Comparison of ENCODE assay signal across 28 mouse cellular contexts in the genomic region with DNA sequence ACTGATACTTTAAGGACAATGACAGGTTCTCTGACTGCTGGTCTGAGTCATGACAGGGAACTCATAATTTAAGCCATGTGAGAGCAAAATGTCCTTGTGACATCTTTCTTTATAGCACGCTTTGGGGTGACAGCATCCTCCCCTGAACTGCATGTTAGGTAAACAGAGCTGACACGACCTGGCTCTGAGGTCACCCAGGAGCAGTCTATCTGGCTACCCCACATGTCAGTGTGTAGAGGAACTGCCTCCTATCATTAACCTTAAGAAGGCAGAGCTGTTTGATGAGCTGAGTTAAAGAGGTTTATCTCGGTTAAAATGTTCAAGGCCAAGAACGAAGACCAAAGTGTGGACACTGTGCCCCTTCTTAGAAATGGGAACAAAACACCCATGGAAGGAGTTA. TPM values are rescaled to one million over a fixed set of nuclear protein-coding genes. Genes with fewer than 3 reads are reported as not detected.
DNase-seq lines count a peak whose midpoint lies in the region; ATAC-seq and TF ChIP-seq lines count a peak whose summit lies in the region.
"Had no signal": no experiment of that assay in that cellular context is flagged by ENCODE, and none has a peak within 500 bp of the region (broad histone marks: within the 10 kb centered on the region; RNA-seq: fewer than 3 reads in every experiment).

No protein-coding gene starts in this region.

- no peak overlapping the region for H3K27ac ChIP-seq in liver, embryonic 11.5 days (ENCODE audit: low read depth, low read length)
- H3K27ac ChIP-seq: embryonic facial prominence, embryonic 15.5 days; forebrain, embryonic 12.5 days; heart, adult 2 months; heart, embryonic 13.5 days; hindbrain, embryonic 13.5 days; intestine, embryonic 15.5 days; kidney, embryonic 15.5 days had no signal

- TF ChIP-seq CTCF in G1E (IDR thresholded peaks at IDR 0.05; ENCODE audit: low read depth, low read length) = no peak

- WGBS in liver, embryonic 11.5 days = 56% methylated on average over 4 of the region's 4 CpGs

- intact Hi-C loops in left cerebral cortex, postnatal 4 days (cut with DNase I) = no loop called here

- no peak overlapping the region for H3K4me3 ChIP-seq in G1E (ENCODE audit: low read depth, low read length)
- no peak overlapping the region for H3K4me3 ChIP-seq in liver, embryonic 11.5 days (ENCODE audit: low read depth, low read length)
- H3K4me3 ChIP-seq: embryonic facial prominence, embryonic 15.5 days; forebrain, embryonic 12.5 days; heart, adult 2 months; heart, embryonic 13.5 days; hindbrain, embryonic 13.5 days; intestine, embryonic 15.5 days; kidney, embryonic 15.5 days had no signal

- H3K9me3 ChIP-seq in G1E (replicated peaks) = peaks cover 3% of the 10 kb centered on the region; the same call in 1 of the 2 replicates
- H3K9me3 ChIP-seq in liver, embryonic 11.5 days (ENCODE audit: control insufficient read depth, low read length) = no peaks in the 10 kb centered on the region
- H3K9me3 ChIP-seq: embryonic facial prominence, embryonic 15.5 days; forebrain, embryonic 12.5 days; hindbrain, embryonic 13.5 days; intestine, embryonic 15.5 days; kidney, embryonic 15.5 days had no signal

- H3K36me3 ChIP-seq in G1E (replicated peaks) = peaks cover 53% of the 10 kb centered on the region
- no peaks in the 10 kb centered on the region for H3K36me3 ChIP-seq in liver, embryonic 11.5 days (ENCODE audit: control insufficient read depth, insufficient read depth, low read length)
- H3K36me3 ChIP-seq: heart, embryonic 13.5 days; intestine, embryonic 15.5 days; kidney, embryonic 15.5 days had no signal

- no peak overlapping the region for H3K9ac ChIP-seq in liver, embryonic 11.5 days (ENCODE audit: low read depth, low read length)
- H3K9ac ChIP-seq: embryonic facial prominence, embryonic 15.5 days; forebrain, embryonic 12.5 days; heart, embryonic 13.5 days; hindbrain, embryonic 13.5 days; intestine, embryonic 15.5 days; kidney, embryonic 15.5 days had no signal

- H3K27me3 ChIP-seq in G1E (ENCODE audit: insufficient read depth, low read length) = no peaks in the 10 kb centered on the region
- no peaks in the 10 kb centered on the region for H3K27me3 ChIP-seq in liver, embryonic 11.5 days (replicated peaks; ENCODE audit: control insufficient read depth, insufficient read depth, low read length)
- H3K27me3 ChIP-seq: embryonic facial prominence, embryonic 15.5 days; forebrain, embryonic 12.5 days; heart, embryonic 13.5 days; hindbrain, embryonic 13.5 days; intestine, embryonic 15.5 days; kidney, embryonic 15.5 days had no signal

- DNase-seq in adrenal gland, adult 2 months = peak; percentile 51
- no peak for DNase-seq in adrenal gland, adult 18-20 months (ENCODE audit: low spot score in 2 of 2)
- DNase-seq in G1E (ENCODE audit: low spot score) = peak; percentile 57
- peak; percentile 11 for DNase-seq in adrenal gland, postnatal 10 days
- no peak for DNase-seq in kidney, adult 11 months
- no peak for DNase-seq in liver, embryonic 11.5 days (ENCODE audit: low spot score)
- no peak for DNase-seq in left cerebral cortex, postnatal 4 days
- DNase-seq: cerebellum, adult 18-20 months; cerebellum, adult 9-11 months; embryo, embryonic 11 days; gastrocnemius, postnatal 14 days; heart, adult 2 months; kidney, adult 2 months had no signal

- H3K4me1 ChIP-seq in G1E (ENCODE audit: insufficient read depth, low read depth, low read length) = peaks cover 64% of the 10 kb centered on the region
- H3K4me1 ChIP-seq in liver, embryonic 11.5 days (replicated peaks; ENCODE audit: control insufficient read depth, insufficient read depth, low read length) = no peaks in the 10 kb centered on the region; the same call in 1 of the 2 replicates
- H3K4me1 ChIP-seq: heart, embryonic 13.5 days; intestine, embryonic 15.5 days had no signal

- H3K4me2 ChIP-seq in liver, embryonic 11.5 days = no peak overlapping the region
- H3K4me2 ChIP-seq: embryonic facial prominence, embryonic 15.5 days; forebrain, embryonic 12.5 days; heart, embryonic 13.5 days; hindbrain, embryonic 13.5 days; intestine, embryonic 15.5 days; kidney, embryonic 15.5 days had no signal

- peak; percentile 93 for ATAC-seq in G1E (ENCODE audit: extremely low read depth, insufficient number of reproducible peaks, low FRiP score, poor library complexity, severe bottlenecking)
- ATAC-seq in erythroblast, adult 5-6 weeks (replicated peaks; ENCODE audit: low FRiP score, poor library complexity, severe bottlenecking) = peak; percentile 99
- no peak; the same call in 1 of the 2 replicates for ATAC-seq in liver, embryonic 11.5 days (replicated peaks; ENCODE audit: low FRiP score)
- ATAC-seq: forebrain, embryonic 16.5 days; intestine, embryonic 15.5 days had no signal

RNA-seq across cellular contexts. Expression of gene Chst10, which starts 16.6 kb away (rescaled TPM):
- 1 to 10 TPM in 1 of 2 experiments, under 1 TPM in 1; 0.75 to 3.1 TPM for total RNA-seq in adrenal gland, adult 2 months (2021)
- 0.94 and 2.3 TPM in 2 replicates for polyA plus RNA-seq in adrenal gland, adult 2 months (2012; rRNA removed)
- 1 to 10 TPM; 1.4 to 1.9 TPM for total RNA-seq in adrenal gland, adult 18-20 months (2021)
- total RNA-seq in G1E (2014; fragmentation: Nextera tagmentation) (110 and 124 TPM in 2 replicates), G1E (2017) (41.3 and 45.6 TPM in 2 replicates)
- polyA plus RNA-seq in G1E (2012) = 19.7 and 22.8 TPM in 2 replicates
- total RNA-seq in adrenal gland, postnatal 10 days (2021) = 1 to 10 TPM; 1.5 to 2.5 TPM
- 20.0 and 26.1 TPM in 2 replicates for total RNA-seq in erythroblast, adult 5-6 weeks (2015; ENCODE audit: low replicate concordance)
- 24.4 and 40.0 TPM in 2 replicates for total RNA-seq in erythroblast, adult 5-6 weeks (2017; ENCODE audit: low replicate concordance)
- 2.9 and 4.1 TPM in 2 replicates for polyA plus RNA-seq in liver, embryonic 11.5 days (2014; fragmentation: Nextera tagmentation; extraction: Ambion mirVana)
- 10 to 100 TPM; 67.4 to 68.4 TPM for total RNA-seq in left cerebral cortex, postnatal 4 days (2021)

RNA-seq across cellular contexts. Expression of gene Lonrf2, which starts 44.9 kb away (rescaled TPM):
- 1 to 10 TPM; 4.6 to 7.1 TPM for total RNA-seq in adrenal gland, adult 2 months (2021)
- 2.9 TPM in 2 replicates for polyA plus RNA-seq in adrenal gland, adult 2 months (2012; rRNA removed)
- total RNA-seq in adrenal gland, adult 18-20 months (2021) = 1 to 10 TPM; 6.0 to 6.8 TPM
- total RNA-seq in G1E (2014; fragmentation: Nextera tagmentation) = 41.8 and 42.0 TPM in 2 replicates
- total RNA-seq in G1E (2017) = 43.1 and 48.5 TPM in 2 replicates
- 2.8 and 2.9 TPM in 2 replicates for polyA plus RNA-seq in G1E (2012)
- total RNA-seq in adrenal gland, postnatal 10 days (2021) = 1 to 10 TPM; 4.3 to 6.7 TPM
- 0.42 and 0.77 TPM in 2 replicates for total RNA-seq in erythroblast, adult 5-6 weeks (2015; ENCODE audit: low replicate concordance)
- 0.14 and 0.17 TPM in 2 replicates for total RNA-seq in erythroblast, adult 5-6 weeks (2017; ENCODE audit: low replicate concordance)
- 0.22 and 0.41 TPM in 2 replicates for polyA plus RNA-seq in liver, embryonic 11.5 days (2014; fragmentation: Nextera tagmentation; extraction: Ambion mirVana)
- total RNA-seq in left cerebral cortex, postnatal 4 days (2021) = 100 to 1,000 TPM; 140 to 147 TPM
- polyA plus RNA-seq: C2C12 had no signal

RNA-seq across cellular contexts. Expression of gene Nms, which starts 57.6 kb away (rescaled TPM):
- total RNA-seq in adrenal gland, adult 2 months (2021) = not detected
- not detected in 2 replicates for polyA plus RNA-seq in adrenal gland, adult 2 months (2012; rRNA removed)
- total RNA-seq in adrenal gland, adult 18-20 months (2021) = not detected
- total RNA-seq in G1E (2014; fragmentation: Nextera tagmentation) (not detected in 2 replicates), G1E (2017) (not detected in 2 replicates)
- polyA plus RNA-seq in G1E (2012) = not detected in 2 replicates
- total RNA-seq in adrenal gland, postnatal 10 days (2021) = not detected
- not detected in 2 replicates for total RNA-seq in erythroblast, adult 5-6 weeks (2015; ENCODE audit: low replicate concordance)
- not detected in 2 replicates for total RNA-seq in erythroblast, adult 5-6 weeks (2017; ENCODE audit: low replicate concordance)
- not detected in 2 replicates for polyA plus RNA-seq in liver, embryonic 11.5 days (2014; fragmentation: Nextera tagmentation; extraction: Ambion mirVana)
- total RNA-seq in left cerebral cortex, postnatal 4 days (2021) = not detected
- total RNA-seq: gastrocnemius, adult 18-20 months; gastrocnemius, postnatal 14 days; heart, adult 2 months; hematopoietic stem cell, adult 5-6 weeks had no signal
- polyA plus RNA-seq: C2C12; embryonic facial prominence, embryonic 11.5 days; embryonic facial prominence, embryonic 15.5 days; forebrain, embryonic 12.5 days; frontal cortex, adult 2 months; gonadal fat pad, adult 2 months; heart, adult 2 months; heart, embryonic 13.5 days; heart, postnatal 0 days; intestine, embryonic 15.5 days; kidney, adult 2 months; kidney, embryonic 15.5 days had no signal

Comparison
In these comparisons a context has a peak if more than half of its experiments do, and no peak if none do; other contexts are left out.
1. DNase-seq: peak in adrenal gland, adult 2 months (single experiment), G1E (single experiment) and adrenal gland, postnatal 10 days (single experiment); none in adrenal gland, adult 18-20 months (0 of 2), kidney, adult 11 months (single experiment), liver, embryonic 11.5 days (single experiment) and left cerebral cortex, postnatal 4 days (single experiment).
2. RNA of gene Chst10, which starts 16.6 kb away (total RNA-seq): 41.3 to 124 TPM in G1E, 67.4 to 68.4 TPM in left cerebral cortex, postnatal 4 days and 20.0 to 40.0 TPM in erythroblast, adult 5-6 weeks; 0.75 to 3.1 TPM in adrenal gland, adult 2 months, 1.5 to 2.5 TPM in adrenal gland, postnatal 10 days and 1.4 to 1.9 TPM in adrenal gland, adult 18-20 months; every median in the first group is over 4 times any median in the second.
3. RNA of gene Lonrf2, which starts 44.9 kb away (total RNA-seq): 140 to 147 TPM in left cerebral cortex, postnatal 4 days and 41.8 to 48.5 TPM in G1E; 4.6 to 7.1 TPM in adrenal gland, adult 2 months, 6.0 to 6.8 TPM in adrenal gland, adult 18-20 months, 4.3 to 6.7 TPM in adrenal gland, postnatal 10 days and 0.14 to 0.77 TPM in erythroblast, adult 5-6 weeks; every median in the first group is over 4 times any median in the second.